Mouse (Mus musculus) CH12.LX (cell line): Measurements from ENCODE around the gene Syt1.

Experiments used
- BHLHE40 ChIP-seq: IDR thresholded peaks from 2 replicates; pipeline ENCODE4 v1.6.1; 2011; ENCODE audit warnings: mild to moderate bottlenecking, low read depth, low read length, improper control_type of control experiment
- CHD2 ChIP-seq: IDR thresholded peaks from 2 replicates; pipeline ENCODE4 v1.6.1; 2011; ENCODE audit warnings: low read length, improper control_type of control experiment
- CTCF ChIP-seq, 2 experiments: IDR thresholded peaks in 1 of 2; conservative IDR thresholded peaks in 1 of 2; 2 replicates each; pipeline ENCODE4 v1.5.1; 2011 to 2012; ENCODE audit warnings: low read depth in 2 of 2, low read length in 2 of 2, improper control_type of control experiment in 1 of 2, inconsistent platforms in 1 of 2, mild to moderate bottlenecking in 1 of 2, moderate library complexity in 1 of 2
- E2F4 ChIP-seq: IDR thresholded peaks from 2 replicates; pipeline ENCODE4 v1.6.1; 2011; ENCODE audit warnings: low read depth, low read length, improper control_type of control experiment; ENCODE audit not compliant: insufficient replicate concordance
- EP300 ChIP-seq: IDR thresholded peaks from 2 replicates; pipeline ENCODE4 v1.6.1; 2011; ENCODE audit warnings: low read length, improper control_type of control experiment
- MAFK ChIP-seq: IDR thresholded peaks from 2 replicates; pipeline ENCODE4 v1.6.1; 2011; ENCODE audit warnings: low read length, improper control_type of control experiment; ENCODE audit not compliant: insufficient replicate concordance
- MAZ ChIP-seq: IDR thresholded peaks from 2 replicates; pipeline ENCODE4 v1.6.1; 2012; ENCODE audit warnings: low read depth, mild to moderate bottlenecking, inconsistent platforms, low read length, improper control_type of control experiment, moderate library complexity
- MEF2A ChIP-seq: IDR thresholded peaks from 2 replicates; pipeline ENCODE4 v1.6.1; 2014; ENCODE audit warnings: low read depth, mild to moderate bottlenecking, inconsistent platforms, low read length, improper control_type of control experiment, borderline replicate concordance
- POLR2A ChIP-seq: IDR thresholded peaks from 2 replicates; pipeline ENCODE4 v1.6.1; 2011; ENCODE audit warnings: low read depth, mild to moderate bottlenecking, improper control_type of control experiment, low read length
- TCF12 ChIP-seq: IDR thresholded peaks from 2 replicates; pipeline ENCODE4 v1.6.1; 2014; ENCODE audit warnings: low read depth, mild to moderate bottlenecking, inconsistent platforms, low read length, improper control_type of control experiment
- ZNF384 ChIP-seq: IDR thresholded peaks from 2 replicates; pipeline ENCODE4 v1.6.1; 2012; ENCODE audit warnings: low read depth, low read length, improper control_type of control experiment, inconsistent platforms

DNA sequence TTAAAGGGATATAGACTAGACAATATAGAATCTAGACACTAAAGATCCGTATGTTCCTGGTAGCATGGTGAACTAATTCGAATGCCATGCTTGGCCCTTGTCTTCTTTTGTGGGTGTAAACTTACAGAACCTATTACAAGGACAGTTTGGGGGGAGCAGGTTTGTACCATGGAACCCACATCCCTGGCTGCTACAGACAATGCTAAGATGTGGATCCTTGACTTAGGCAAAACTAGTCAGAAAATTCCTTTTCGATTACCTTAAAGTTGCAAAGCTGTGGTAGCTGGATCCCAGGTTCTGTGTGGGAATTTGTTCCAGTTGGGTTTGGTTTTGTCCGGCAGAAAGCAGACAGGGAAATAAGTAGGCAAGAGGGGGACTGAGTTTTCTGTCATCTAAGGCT is 560.4 kb downstream of the Syt1 start:
- TF ChIP-seq CHD2 (no peak), CTCF (conservative IDR thresholded peaks at IDR 0.05 in 1 of 2, IDR thresholded peaks at IDR 0.05 in 1 of 2; ENCODE audit: low read depth in 2 of 2, low read length in 2 of 2) (no peak), TCF12 (no peak), EP300 (no peak), POLR2A (no peak), MAZ (no peak), E2F4 (no peak), MAFK (no peak), ZNF384 (no peak), MEF2A (no peak), BHLHE40 (no peak)
